Mouse (Mus musculus): Measurements from ENCODE around the gene Gm13539.
"Not testable (repeated sequence)": the region's sequence is repeated elsewhere in the genome, so short reads cannot be mapped to it uniquely, and the experiment has no call there.

DNA sequence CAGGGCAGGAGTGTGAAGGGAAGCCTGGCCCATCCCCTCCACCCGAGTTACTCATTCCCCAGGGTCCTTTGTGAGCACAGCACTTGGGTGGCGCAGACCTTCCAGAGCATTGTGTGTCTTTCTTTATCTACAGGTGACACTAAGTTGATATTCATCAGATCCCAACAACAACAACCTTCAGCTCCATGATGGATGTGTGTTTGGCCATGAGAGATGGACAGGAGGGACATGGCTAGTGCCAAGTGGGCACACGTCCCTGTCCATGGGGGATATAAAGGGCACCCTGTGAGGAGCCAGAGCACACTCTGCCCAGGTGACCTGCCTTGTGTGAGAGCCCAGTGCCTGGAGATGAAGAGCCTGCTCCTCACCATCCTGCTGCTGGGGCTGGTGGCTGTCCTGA, 45.3 kb upstream of the Gm13539 start, which contains the start of gene Obp2b:
- not testable (repeated sequence) for TF ChIP-seq CTCF (IDR thresholded peaks at IDR 0.05; ENCODE audit: control insufficient read depth, insufficient read depth, low read length); POLR2A (IDR thresholded peaks at IDR 0.05; ENCODE audit: borderline replicate concordance, control insufficient read depth, low read depth, low read length)
